Mouse (Mus musculus) c-Kit-positive CD71-positive TER-119-positive erythroid progenitor cells, embryonic 14.5 days (primary cell): ENCODE measurements around the gene Dlg2.

Experiments used
- DNase-seq: peaks from one replicate; pipeline ENCODE4 v3.0.0-alpha.2; 2013; ENCODE audit warnings: low spot score

Dlg2 gene

DNA sequence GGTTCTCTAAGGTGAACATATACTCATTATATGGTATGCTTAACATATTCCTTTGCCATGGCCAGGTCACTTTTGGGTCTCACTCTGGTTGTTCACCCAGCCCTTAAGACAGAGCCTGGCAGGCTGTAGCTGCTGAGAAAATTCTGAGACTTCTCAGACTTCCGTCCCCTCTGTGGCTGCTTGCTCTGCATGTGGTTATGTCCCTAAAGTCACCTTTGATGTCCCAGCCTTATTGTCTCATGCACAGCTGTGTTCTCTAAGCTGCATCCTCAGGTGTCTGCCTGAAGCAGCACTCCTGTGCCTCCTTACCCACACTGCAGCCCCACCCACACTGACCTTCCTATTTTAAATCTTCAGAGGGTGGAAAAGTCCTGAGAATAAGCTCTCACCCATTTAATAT, 1922.4 kb downstream of the Dlg2 start:
- DNase-seq = no peak

- no peak for DNase-seq
Measured at GRCm38 (mm10) chr7:92400551-92400950, 1924.1 kb downstream of the Dlg2 start.

DNA sequence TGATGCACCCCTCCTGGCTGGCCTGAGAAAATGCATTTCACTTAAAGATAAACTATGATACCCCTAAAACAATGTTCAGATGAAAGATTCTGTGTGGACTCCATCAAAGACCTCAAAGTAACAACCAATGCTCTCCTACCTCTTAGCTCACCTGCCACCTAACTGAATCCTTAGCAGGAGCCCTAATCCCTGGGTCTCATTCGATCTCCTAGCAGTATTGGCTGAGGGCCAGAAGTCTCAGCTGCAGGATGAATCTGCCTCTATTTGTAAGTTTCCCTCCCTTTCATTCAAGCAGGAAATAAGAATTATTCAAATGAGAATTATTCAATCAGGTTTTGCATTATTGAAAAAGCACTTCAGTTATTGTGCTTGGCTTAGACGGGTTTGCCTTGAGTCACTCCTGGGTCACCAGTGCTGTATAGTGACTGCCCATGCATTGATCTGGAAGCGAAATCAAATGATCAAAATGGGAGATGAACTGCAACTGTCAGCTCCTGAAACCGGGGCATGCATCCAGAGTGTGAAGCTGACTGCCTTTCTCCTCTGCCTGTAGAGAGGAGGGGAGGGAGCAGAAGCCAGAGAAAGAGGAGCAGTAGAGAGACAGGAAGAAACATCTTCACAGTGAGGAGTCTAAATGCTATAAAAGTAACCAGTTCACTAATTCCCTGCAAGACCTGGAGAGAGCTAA, 1924.7 kb downstream of the Dlg2 start:
- DNase-seq = no peak

DNA sequence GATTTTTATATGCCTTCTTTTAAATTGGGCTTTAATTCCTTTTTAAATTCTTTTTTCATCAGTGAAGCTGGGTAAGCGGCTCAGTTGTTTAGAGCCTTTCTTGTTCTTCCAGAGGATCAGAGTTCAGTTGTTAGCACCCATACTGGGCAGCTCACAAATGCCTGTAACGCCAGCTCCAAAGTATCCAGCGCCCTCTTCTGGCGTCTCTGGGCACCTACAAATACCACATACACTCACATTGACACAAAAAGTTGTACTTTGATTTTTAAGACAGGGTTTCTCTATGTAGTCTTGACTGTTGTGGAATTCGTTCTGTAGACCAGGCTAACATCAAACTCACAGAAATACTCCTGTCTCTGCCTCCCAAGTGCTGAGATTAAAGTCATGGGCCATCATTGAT, 1932.0 kb downstream of the Dlg2 start:
- no peak for DNase-seq

DNA sequence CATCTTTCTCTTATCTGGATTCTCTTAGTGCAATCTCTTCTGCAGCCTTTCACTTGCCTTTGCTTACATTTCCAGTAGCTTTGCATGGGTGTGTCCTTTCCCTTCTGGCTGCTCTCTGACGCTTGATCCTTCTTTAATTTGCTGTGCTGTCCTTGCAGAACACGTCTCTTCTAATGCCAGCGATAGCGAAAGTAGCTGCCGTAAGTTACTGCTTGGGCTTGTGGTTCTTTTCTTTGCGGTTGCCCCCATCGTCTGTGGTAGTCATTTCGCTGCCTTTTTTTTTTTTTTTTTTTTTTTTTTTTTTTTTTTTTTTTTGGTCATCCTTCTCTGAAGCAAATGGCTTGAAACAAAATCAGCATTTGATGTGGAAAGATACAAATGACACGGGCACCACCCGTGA, 1944.0 kb downstream of the Dlg2 start:
- DNase-seq = no peak

DNA sequence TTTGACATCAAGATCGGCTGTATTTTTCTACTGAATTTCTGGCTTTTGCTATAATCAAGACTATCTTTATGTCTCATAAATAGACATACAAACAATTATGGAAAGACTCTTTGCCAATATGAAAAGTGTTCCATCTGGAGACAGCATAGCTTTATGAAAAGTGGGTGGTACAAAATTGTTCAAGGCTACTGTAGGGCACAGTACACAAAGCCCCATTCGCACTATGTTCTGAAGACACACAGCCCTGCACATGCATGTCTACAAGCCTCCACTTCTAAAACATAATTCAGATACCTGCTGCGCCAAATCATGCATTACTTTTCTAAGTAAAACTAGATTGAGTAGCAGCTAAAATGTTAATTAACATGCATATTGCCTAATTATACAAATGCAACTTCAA, 1946.5 kb downstream of the Dlg2 start:
- no peak for DNase-seq

DNA sequence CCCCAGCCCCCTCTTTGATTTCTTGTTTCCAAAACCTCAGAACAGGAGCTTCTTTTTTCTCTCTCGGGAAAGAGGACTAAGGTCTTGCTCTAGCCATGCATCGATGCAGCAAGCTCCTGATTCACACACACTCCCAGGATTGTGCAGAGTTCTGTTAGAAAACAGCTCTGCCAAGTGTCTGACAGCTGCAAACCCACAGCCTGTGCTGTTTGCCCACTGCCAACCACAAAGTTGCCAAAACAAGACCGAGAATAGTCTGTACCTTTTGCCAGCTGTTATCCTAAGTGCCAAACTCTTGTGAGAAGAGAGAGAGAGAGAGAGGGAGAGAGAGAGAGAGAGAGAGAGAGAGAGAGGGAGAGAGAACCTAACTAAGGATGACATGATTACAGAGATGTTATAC, 1948.2 kb downstream of the Dlg2 start:
- DNase-seq = no peak

DNA sequence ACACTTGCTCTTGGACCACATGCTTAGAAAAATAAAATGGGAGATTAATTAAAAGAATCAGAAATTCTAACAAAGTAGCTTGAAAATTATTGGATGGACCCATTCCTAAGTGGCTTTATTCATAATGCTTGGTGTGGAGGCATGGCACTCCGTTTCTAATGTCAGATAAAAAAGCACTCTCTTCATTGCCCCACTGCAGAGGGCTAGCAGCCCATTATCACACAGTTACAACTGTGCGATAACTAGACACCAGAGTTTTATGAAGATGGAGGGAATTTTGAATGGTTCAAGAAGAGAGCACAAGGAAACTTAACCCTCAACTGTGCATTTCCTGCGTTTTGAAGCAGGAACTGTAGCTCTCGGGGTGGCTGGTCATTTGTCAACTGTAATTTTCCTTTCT, 1950.8 kb downstream of the Dlg2 start:
- no peak for DNase-seq

- DNase-seq = no peak
Measured at GRCm38 (mm10) chr7:92428629-92429028, 1952.2 kb downstream of the Dlg2 start.

GRCm38 (mm10) chr7:92430254-92430653, 1953.8 kb downstream of the Dlg2 start:
- no peak for DNase-seq

- no peak for DNase-seq
Measured at GRCm38 (mm10) chr7:92437168-92437567, 1960.7 kb downstream of the Dlg2 start.

DNA sequence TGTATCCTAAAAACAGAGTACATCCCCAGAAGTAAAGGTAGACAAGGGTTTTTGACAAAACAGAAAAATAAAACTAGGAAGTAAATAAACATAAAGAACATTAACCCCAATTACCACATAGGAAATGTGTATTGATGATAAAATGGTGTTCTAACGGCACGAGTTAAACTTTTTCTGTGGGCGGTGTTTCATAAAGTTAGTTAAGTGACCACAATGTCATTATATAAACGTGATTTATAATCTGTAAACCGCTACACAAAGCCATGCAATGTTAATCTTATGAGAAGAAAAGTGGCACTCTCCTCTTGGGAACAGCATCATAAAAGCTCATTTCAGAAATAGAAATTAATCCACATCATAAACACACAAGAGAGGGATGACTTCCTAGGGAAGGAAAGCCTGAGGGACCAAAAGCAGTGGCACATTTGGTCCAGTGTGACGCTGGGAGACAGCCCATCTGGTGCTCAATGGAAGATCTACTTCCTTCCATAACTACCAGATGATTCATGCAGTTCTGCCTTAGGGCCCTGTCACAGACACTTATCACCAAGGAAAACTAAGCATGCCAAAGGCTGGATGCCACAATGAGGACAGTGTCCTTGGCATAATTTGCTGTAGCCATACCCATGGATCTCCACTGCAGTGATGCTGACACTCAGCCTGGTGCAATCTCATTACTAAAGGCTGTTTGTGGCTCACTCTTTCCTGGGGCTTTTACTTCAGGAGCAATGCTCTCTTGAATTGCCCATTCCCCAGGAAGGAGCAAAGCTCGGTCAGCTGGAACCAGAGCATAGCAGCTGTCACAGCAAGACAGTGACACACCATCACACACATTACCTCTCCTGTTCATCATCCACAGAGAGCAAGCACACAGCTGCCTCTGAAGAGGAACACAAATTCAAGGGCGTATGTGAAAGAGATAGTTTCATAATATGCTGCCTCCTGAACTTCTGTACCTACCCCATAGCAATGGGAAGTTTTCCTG, 1963.3 kb downstream of the Dlg2 start:
- DNase-seq = no peak

DNA sequence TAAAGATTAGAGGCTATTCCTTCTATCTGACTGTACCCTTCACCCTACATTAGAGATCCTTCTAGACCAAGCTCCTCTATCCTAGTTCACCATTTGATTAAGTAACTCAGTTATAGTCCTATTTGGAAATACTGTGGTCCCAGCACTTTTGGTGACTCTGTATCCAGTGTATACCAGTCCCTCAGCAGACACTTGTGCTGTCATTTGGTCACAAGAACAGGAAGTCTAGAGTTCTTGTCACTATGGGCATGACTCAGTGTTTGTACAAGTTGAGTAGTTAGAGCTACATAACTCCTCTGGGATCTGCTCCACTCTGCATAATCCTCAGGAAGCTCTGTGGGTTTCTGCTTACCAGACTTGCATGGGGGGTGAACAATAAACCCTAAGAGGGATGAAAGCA, 1965.1 kb downstream of the Dlg2 start:
- no peak for DNase-seq

DNA sequence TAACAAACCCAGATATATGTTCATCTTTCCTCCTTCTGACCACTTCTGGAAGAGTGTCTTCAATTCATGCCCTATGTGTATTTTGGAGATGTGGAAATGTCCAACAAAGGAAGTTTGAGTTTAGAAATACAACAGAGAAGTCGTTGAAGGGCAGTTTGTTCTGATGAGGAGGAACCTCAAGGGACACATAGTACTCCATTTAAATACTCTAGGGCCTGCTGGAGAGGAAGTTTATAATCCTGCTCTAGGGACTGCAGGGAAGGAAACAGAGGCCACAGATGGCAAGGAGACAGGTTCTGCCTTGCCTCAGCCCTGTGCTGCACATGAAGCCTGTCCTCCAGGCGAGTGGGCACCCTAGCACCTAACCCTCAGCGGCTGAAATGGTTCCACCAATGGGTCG, 1965.6 kb downstream of the Dlg2 start:
- no peak for DNase-seq

DNA sequence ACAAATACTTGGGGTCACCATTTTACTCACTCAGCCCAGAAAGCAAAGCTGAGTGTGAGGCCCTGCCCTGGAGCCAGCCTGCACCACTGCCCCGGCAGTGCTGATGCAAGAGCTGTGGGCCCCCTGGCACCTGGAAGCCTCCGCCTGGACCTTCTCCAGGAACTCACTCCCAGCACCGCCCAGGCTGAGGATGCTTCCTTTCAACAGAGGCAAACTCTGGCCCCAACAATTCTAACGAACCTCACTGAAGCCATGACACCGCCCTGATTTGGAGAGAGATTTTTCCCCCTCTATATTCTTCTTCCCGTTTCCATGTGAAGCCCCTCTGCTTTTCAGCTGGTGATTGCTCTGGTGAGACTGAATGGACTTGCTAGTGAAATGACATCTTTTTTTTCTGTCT, 1971.5 kb downstream of the Dlg2 start:
- no peak for DNase-seq

DNA sequence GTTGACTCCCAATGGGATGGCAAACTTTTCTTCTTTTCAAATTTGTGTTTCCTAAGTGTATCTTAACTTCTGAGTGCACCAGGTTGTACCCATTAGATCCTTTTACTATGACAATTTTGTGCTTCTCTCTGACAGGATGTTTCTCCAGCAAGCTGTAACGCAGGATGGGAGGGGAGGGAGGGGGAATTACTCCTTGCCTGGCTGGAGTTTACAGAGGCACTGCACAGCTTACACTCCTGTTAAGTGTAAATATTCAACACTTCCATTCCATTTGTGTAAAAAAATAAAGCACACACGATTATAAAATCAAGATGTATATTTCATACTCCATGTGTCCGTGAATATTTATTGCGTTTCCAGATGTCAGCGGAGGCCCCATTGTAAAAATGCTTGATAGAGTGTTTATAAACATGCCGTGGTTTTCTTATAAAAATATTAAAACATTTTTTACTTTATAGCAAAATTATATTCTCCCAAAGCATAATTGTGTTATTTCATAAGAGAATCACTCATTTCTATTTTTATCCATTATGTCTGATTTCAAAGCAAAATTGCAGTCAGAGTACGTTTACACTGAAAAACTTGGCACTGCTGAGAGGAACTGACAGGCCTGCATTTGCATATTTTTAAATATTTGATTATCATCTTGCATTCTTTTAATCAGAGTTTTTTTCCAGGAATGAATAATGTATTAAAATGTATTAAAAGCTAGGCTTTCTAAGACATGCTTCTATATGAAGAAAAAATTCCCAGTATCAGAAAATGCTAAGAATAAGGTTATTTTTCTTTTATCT, 1972.5 kb downstream of the Dlg2 start:
- no peak for DNase-seq

- no peak for DNase-seq
Measured at GRCm38 (mm10) chr7:92454176-92454575, 1977.7 kb downstream of the Dlg2 start.

GRCm38 (mm10) chr7:92455927-92456326, 1979.5 kb downstream of the Dlg2 start:
- no peak for DNase-seq

GRCm38 (mm10) chr7:92457791-92458190, 1981.3 kb downstream of the Dlg2 start:
- DNase-seq = no peak

DNA sequence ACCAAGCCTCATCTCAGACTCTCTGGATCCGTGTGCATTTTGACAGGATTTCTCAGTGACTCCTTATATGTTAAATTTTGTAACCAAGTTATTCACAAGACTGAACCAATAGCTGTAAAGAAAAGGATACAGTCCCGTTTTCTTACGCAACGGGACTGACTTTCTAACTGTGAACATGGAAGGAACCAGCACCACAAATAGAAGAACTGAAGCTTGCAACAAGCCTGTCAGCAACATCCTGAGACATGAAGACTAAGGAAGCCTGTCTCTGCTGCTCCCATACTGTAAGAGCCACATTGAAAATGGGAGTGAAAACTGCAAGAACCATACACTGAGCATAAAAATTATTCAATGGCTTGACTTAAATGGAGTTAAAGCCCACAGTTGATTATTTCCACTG, 1981.8 kb downstream of the Dlg2 start:
- DNase-seq = no peak

DNA sequence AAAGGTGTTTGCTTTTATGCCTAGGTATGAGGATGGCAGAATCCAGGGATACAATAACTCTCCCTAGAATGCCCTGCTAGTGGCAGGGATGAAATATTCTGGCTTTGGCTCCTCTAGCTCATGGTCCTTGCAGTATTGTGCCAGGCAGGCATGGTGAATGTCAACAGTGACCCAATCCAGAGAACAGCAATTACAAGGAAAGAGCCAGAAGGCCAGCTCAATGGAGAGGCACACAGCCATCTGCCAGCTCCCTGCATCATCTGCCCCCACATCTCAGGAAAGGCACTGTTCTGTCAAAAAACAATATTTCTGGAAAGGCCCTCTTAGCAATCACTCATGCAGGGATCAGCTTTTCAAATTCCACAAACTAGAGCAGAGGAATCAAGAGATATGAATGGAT, 1984.1 kb downstream of the Dlg2 start:
- no peak for DNase-seq

GRCm38 (mm10) chr7:92461256-92461655, 1984.8 kb downstream of the Dlg2 start:
- no peak for DNase-seq
